Mouse (Mus musculus): Measurements from ENCODE around the gene Suox. TPM values are rescaled to one million over a fixed set of nuclear protein-coding genes. Genes with fewer than 3 reads are reported as not detected.
A peak's percentile ranks its signal among the peaks of the same experiment; 100 is the strongest.

Gene Suox
- polyA plus RNA-seq, 1 experiment from 2014 or later: 10.8 TPM

DNA sequence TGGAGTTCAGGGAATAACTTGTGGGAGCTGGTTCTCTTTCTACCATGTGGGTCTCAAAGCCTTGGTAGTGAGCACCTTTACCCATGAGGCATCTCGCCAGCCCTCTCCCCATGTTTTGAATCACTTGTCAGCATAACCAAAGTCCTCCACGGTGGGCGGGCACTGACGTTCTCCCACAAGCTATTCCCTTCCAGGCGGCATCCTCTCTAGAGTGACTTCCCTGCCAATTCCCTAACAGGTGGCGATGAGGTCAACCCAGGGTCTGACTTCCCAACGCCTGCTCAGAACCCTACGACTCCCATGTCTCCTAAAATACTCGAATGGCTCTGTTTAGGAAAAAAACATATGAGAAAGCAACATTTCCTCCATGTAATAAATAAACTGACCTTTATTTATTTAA, 16.0 kb downstream of the Suox start:
- no peaks in the 10 kb centered on the region for H3K9me3 ChIP-seq
- WGBS: 68% methylated on average over 9 of the region's 9 CpGs
- H3K27ac ChIP-seq: no peak overlapping the region
- H3K4me1 ChIP-seq: peaks cover 15% of the 10 kb centered on the region
- no peak for DNase-seq (ENCODE audit: extremely low spot score, low spot score)
- H3K27me3 ChIP-seq (ENCODE audit: poor library complexity, severe bottlenecking): no peaks in the 10 kb centered on the region
- no peaks in the 10 kb centered on the region for H3K36me3 ChIP-seq (replicated peaks)
- no peak overlapping the region for H3K4me3 ChIP-seq

DNA sequence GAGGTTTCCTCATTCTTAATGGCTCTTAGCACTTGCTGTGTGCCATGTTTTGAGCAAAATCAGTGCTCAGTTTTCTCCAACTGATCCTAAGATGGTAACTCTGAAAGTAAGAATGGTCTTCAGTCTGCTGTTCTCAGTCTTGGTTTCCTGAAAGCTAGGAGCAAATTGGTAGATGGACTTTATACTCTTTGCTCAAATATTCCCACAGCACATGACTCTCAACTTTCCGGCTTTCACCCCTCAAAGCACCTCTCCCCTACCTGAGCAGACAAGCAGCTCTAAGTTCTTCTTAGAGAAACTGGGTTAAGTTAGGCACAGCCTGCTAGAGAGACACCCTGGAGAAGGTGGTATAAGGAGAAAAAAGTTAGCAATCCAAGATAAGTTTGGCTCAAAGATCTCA, 17.1 kb downstream of the Suox start:
- Histone ChIP-seq H3K27me3 (ENCODE audit: poor library complexity, severe bottlenecking) (no peaks in the 10 kb centered on the region), H3K4me1 (peaks cover 15% of the 10 kb centered on the region), H3K9me3 (no peaks in the 10 kb centered on the region), H3K36me3 (replicated peaks) (no peaks in the 10 kb centered on the region), H3K4me3 (no peak overlapping the region), H3K27ac (no peak overlapping the region)
- 95% methylated on average over 1 of the region's 1 CpGs for WGBS
- DNase-seq (ENCODE audit: extremely low spot score, low spot score): no peak

DNA sequence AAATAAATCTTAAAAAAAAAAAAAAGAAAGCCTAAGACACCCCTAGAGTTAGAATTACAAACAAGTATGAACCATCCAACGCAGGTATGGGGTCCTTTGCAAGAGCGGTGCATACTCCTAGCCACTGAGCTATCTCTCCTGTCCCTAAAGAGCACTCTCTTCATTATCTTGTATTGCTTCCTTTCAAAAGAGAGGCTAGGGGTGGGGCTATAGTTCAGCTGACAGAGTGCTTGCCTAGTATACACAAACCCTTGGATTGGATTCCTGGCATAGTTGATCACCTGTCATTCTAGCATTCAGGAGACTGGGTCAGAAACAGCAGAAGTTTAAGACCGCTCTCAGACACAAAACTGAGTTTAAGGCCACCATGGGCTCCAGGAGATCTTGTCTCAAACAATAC, 18.6 kb downstream of the Suox start:
- H3K4me1 ChIP-seq: peaks cover 15% of the 10 kb centered on the region
- no peaks in the 10 kb centered on the region for H3K9me3 ChIP-seq
- H3K4me3 ChIP-seq: no peak overlapping the region
- no peaks in the 10 kb centered on the region for H3K36me3 ChIP-seq (replicated peaks)
- 88% methylated on average over 3 of the region's 3 CpGs for WGBS
- DNase-seq (ENCODE audit: extremely low spot score, low spot score): no peak
- H3K27ac ChIP-seq: no peak overlapping the region
- no peaks in the 10 kb centered on the region for H3K27me3 ChIP-seq (ENCODE audit: poor library complexity, severe bottlenecking)

DNA sequence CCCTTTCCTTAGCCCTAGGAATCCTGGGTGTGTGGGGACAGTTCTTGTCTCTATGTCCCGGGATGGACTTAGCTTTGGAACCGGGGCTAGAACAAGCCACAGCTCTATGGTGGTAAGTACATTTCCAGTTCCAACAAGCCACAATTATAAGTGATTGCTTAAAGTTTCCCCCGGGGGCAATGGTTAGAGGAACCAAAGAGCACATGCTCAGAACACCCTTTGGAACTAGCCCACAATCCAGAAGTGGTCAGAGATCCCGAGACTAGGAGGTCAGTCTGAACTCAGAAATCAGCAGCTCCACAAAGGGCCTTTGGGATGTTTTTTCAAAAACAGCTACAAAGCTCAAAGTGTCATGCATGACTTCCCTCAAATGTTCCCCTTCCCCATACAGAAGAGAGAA, 20.0 kb downstream of the Suox start:
- Histone ChIP-seq H3K4me3 (no peak overlapping the region), H3K27ac (no peak overlapping the region), H3K36me3 (replicated peaks) (no peaks in the 10 kb centered on the region), H3K27me3 (ENCODE audit: poor library complexity, severe bottlenecking) (no peaks in the 10 kb centered on the region), H3K9me3 (no peaks in the 10 kb centered on the region), H3K4me1 (peaks cover 9% of the 10 kb centered on the region; the same call in 1 of the 2 replicates)
- no peak for DNase-seq (ENCODE audit: extremely low spot score, low spot score)
- WGBS: 76% methylated on average over 4 of the region's 4 CpGs

DNA sequence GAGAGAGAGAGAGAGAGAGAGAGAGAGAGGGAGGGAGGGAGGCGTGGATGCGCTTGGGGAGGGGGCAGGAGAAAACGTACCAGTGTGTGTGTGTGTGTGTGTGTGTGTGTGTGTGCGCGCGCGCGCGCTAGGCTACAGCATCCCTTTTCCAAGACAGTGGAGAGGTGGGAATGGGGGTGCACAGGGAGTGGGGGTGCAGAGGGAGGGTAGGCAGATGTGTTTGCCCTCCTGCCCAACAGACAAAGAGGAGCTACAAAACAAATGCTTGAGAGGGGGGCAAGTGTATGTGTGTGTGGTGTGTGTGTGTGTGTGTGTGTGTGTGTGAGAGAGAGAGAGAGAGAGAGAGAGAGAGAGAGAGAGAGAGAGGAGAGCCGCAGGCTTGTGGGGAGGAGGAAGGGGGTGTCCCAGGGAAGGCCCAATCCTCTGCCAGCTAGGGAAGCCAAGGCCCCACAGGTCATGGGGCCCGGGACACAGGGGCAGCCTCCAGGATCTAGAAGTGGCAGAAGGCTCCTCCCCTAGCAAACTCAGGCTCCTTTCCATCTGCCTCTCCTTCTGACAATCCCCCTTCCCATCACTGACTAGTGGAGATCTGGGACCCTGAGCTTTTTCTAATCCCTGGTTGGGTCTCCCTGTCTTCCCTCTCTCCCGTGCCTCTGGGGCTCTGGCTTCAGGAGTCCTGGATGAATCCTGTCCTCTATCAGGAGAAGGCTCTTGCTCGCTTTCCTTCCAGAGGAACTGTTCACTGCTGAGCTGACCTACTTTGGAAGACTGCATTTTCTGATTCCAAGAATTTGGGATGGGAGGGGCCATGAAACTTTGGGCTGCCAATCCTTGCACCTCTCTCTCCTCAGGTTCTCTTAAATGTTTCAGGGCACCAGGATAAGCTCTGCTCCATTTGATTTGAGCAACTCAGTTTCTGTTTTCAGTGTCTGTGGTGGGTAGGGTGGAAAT, 27.5 kb downstream of the Suox start:
- Histone ChIP-seq H3K27ac (peak overlapping the region; percentile 85), H3K4me1 (peaks cover 36% of the 10 kb centered on the region), H3K4me3 (peak overlapping the region; percentile 68), H3K27me3 (ENCODE audit: poor library complexity, severe bottlenecking) (peaks cover 19% of the 10 kb centered on the region), H3K36me3 (replicated peaks) (peaks cover 10% of the 10 kb centered on the region), H3K9me3 (no peaks in the 10 kb centered on the region)
- WGBS: 4% methylated on average over 13 of the region's 13 CpGs
- peak; percentile 48 for DNase-seq (ENCODE audit: extremely low spot score, low spot score)

DNA sequence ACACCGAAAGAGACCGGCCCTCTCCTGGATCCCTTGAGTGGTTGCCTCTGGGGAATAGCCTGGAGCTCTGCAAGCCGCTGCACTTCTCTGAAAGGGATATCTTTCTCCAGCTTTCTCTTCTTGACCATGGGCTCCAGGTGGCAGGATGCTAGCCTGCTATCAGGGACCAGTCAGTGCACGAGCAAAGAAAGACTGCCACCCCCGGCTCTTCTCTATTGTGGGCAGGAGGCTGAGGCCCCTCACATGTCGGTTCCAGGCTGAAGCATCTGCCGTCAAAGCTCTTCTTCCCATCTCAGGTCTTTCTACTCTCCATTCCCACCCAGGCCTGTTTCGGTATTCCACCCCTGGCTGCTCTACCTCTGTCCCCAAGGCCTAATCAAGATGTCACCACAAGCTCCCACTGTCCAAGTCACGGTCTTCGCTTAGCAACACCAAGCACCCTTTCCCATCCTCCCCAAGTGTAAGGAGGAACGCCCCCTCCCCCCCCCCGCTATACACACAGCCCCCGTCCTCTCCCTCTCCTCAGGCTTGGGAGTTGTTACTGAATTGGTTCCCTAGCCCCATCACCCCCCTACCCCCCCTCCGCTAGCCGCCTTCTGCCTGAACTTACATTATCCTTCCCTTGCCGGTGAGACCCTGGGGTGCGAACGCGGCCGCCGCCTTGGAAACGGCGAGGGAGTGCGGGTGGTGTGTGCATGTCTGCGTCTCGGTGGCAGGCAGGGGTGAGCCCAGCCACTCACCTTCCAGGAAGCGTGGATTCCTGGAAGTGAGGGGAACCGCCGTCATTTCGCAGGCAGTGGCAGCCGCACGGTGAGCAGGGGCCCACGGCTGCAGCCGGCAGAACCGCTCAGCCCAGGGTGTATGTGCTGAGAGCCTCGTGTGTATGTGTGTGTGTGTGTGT, 28.5 kb downstream of the Suox start, which contains the start of gene Ikzf4:
Ikzf4 (minus strand) TSS at position 881 of the 901 bp plus-strand sequence.
- Histone ChIP-seq H3K4me1 (peaks cover 36% of the 10 kb centered on the region), H3K4me3 (peak within 1 kb of the TSS; percentile 68), H3K9me3 (no peaks in the 10 kb centered on the region), H3K36me3 (replicated peaks) (peaks cover 21% of the 10 kb centered on the region), H3K27ac (peak within 1 kb of the TSS; percentile 85), H3K27me3 (ENCODE audit: poor library complexity, severe bottlenecking) (peaks cover 19% of the 10 kb centered on the region)
- 4% methylated on average over 36 of the region's 36 CpGs for WGBS
- peak; percentile 58 for DNase-seq (ENCODE audit: extremely low spot score, low spot score)

DNA sequence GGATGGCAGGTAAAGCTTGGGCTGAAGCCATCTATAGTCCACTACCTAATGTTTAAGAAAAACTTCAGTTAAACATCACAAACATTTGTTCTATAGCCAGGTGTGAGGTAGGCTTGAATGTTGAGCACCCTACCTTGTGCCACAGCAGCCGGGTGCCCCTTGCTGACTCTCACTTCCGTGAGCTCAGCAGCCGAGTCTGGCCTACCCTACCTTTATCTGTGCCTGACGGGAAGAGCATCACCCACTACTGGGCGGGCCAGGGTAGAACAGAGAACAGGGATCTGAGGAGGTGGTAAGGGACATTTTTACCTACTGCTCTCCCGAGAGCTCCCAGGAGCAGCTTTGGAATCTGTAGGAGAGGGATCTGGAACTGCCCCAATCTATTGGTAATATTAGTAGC, 31.1 kb downstream of the Suox start:
- peaks cover 36% of the 10 kb centered on the region for H3K4me1 ChIP-seq
- H3K36me3 ChIP-seq (replicated peaks): peaks cover 37% of the 10 kb centered on the region
- DNase-seq (ENCODE audit: extremely low spot score, low spot score): no peak
- 83% methylated on average over 6 of the region's 6 CpGs for WGBS
- H3K4me3 ChIP-seq: no peak overlapping the region
- H3K9me3 ChIP-seq: no peaks in the 10 kb centered on the region
- H3K27ac ChIP-seq: no peak overlapping the region
- peaks cover 19% of the 10 kb centered on the region for H3K27me3 ChIP-seq (ENCODE audit: poor library complexity, severe bottlenecking)

DNA sequence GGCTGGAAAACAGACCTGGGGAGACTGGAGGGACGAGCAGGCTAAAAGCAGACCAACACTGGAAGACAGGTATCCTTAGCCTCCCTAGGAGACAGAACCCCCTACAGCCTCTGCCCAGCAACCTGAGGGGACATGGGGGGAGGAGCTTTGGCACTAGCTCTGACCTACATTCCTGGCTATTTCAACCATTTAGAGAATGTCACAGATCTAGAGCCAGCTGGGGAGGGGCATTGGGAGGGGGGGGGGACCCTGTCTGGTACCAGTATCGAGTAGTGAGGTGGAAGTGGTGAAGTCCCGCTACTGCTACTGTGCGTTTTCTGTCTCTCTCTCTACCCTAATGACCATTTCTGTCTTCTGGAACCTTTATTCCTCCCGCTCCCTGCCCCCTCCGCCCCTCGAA, 32.0 kb downstream of the Suox start:
- H3K4me3 ChIP-seq: no peak overlapping the region
- H3K27ac ChIP-seq: no peak overlapping the region
- peaks cover 39% of the 10 kb centered on the region for H3K4me1 ChIP-seq
- H3K27me3 ChIP-seq (ENCODE audit: poor library complexity, severe bottlenecking): peaks cover 19% of the 10 kb centered on the region
- H3K9me3 ChIP-seq: no peaks in the 10 kb centered on the region
- 84% methylated on average over 7 of the region's 7 CpGs for WGBS
- DNase-seq (ENCODE audit: extremely low spot score, low spot score): no peak
- peaks cover 40% of the 10 kb centered on the region for H3K36me3 ChIP-seq (replicated peaks)

DNA sequence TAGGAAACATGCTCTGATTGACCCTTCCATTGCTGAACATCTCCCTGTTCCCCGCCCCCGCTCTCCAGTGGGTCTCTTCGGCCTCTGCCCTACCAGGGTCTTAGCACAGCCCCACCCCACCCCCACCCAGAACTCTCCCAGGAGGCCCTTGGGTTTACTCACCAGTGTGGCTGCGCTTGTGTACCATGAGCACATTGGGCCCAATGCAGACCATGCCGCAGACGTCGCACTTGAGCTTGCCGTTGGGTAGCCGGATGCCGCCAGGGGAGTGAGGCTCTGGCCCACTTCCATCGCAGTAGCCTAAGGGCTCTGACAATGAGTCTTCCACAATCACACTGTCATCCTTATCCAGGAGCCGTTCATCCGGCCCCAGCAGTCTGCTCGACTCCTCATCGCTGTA, 33.0 kb downstream of the Suox start:
- Histone ChIP-seq H3K4me3 (no peak overlapping the region), H3K9me3 (no peaks in the 10 kb centered on the region), H3K36me3 (replicated peaks) (peaks cover 48% of the 10 kb centered on the region), H3K27me3 (ENCODE audit: poor library complexity, severe bottlenecking) (peaks cover 27% of the 10 kb centered on the region), H3K4me1 (peaks cover 34% of the 10 kb centered on the region), H3K27ac (no peak overlapping the region)
- 95% methylated on average over 15 of the region's 15 CpGs for WGBS
- DNase-seq (ENCODE audit: extremely low spot score, low spot score): no peak

DNA sequence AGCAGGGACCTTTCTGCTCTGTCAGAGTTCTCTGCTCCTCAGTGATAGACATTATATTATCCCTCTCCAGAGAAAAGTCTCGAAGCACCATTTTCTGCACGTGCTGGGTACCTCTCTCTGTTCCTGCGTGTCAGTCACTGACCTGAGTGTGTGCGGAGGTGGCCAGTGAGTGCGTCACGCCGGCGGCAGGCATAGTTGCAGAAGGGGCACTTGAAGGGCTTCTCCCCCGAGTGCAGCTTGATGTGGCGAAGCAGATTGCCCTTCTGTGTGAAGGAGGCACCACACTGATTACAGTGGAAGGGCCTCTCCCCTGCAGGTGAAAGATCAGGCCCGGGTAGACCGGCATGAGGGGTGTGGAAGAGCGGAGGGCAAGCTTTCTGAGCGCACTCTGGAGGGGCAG, 33.9 kb downstream of the Suox start:
- Histone ChIP-seq H3K4me1 (peaks cover 25% of the 10 kb centered on the region), H3K27ac (no peak overlapping the region), H3K36me3 (replicated peaks) (peaks cover 57% of the 10 kb centered on the region), H3K27me3 (ENCODE audit: poor library complexity, severe bottlenecking) (peaks cover 20% of the 10 kb centered on the region), H3K9me3 (no peaks in the 10 kb centered on the region), H3K4me3 (no peak overlapping the region)
- no peak for DNase-seq (ENCODE audit: extremely low spot score, low spot score)
- 88% methylated on average over 14 of the region's 14 CpGs for WGBS

DNA sequence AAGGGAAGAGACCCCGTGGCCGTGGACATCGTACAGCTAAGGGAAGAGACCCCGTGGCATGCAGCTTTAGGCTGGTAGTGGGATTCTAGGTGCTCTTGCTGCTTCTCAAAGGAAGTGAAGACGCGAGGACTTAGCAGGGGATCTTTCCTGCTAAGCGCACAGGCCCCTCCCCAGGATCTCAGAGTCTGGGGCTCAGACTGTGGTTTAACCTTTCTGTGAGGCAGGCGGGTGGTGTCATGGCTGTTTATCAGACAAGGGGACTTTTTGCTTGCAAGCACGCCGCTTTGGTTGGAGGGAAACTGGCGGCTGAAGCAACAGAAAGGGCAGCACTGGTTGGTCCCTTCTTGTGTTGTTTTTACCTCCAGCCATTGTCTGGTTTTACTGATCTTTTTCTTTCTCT, 36.9 kb downstream of the Suox start:
- peaks cover 16% of the 10 kb centered on the region for H3K4me1 ChIP-seq
- peaks cover 7% of the 10 kb centered on the region; the same call in 1 of the 2 replicates for H3K27me3 ChIP-seq (ENCODE audit: poor library complexity, severe bottlenecking)
- peak overlapping the region; percentile 7; the same call in 1 of the 2 replicates for H3K4me3 ChIP-seq
- DNase-seq (ENCODE audit: extremely low spot score, low spot score): no peak
- peaks cover 68% of the 10 kb centered on the region for H3K36me3 ChIP-seq (replicated peaks)
- 8% methylated on average over 11 of the region's 11 CpGs for WGBS
- peak overlapping the region; percentile 36 for H3K27ac ChIP-seq
- H3K9me3 ChIP-seq: no peaks in the 10 kb centered on the region

DNA sequence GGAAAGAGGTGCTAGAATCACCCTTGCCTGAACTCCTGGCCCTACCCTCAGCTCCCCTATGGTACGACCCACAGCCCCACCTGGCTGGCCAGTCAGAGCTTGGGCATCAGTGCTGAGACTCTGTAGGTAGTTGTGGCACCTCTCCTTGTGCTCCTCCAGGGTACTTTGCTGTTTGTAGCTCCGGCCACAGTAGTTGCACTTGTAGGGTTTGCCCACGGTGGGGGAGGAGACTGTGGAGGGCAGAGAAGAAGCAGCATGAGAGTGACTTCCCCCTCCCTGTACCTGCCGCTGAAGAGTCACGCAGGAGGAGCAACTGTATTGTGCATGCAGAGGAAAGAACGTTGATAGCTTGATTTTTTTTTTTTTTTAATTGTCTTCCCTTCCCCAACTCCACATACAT, 37.3 kb downstream of the Suox start:
- H3K4me1 ChIP-seq: peaks cover 13% of the 10 kb centered on the region
- H3K36me3 ChIP-seq (replicated peaks): peaks cover 64% of the 10 kb centered on the region
- WGBS: 48% methylated on average over 6 of the region's 6 CpGs
- H3K9me3 ChIP-seq: no peaks in the 10 kb centered on the region
- DNase-seq (ENCODE audit: extremely low spot score, low spot score): no peak
- H3K27ac ChIP-seq: peak overlapping the region; percentile 36; the same call in 1 of the 2 replicates
- H3K27me3 ChIP-seq (ENCODE audit: poor library complexity, severe bottlenecking): peaks cover 7% of the 10 kb centered on the region; the same call in 1 of the 2 replicates
- 0 out of 2 replicates have a peak overlapping the region, but pooled peaks have one; percentile 7 for H3K4me3 ChIP-seq

Data from forebrain, embryonic 10.5 days (tissue).